12 mouse cellular contexts compared by ENCODE assay signal in genomic region chr7:126809723-126810369, GRCm38 (mm10). TPM values are rescaled to one million over a fixed set of nuclear protein-coding genes. Genes with fewer than 3 reads are reported as not detected.
A peak's percentile ranks its signal among the peaks of the same experiment; 100 is the strongest.
DNase-seq lines count a peak whose midpoint lies in the region; ATAC-seq and TF ChIP-seq lines count a peak whose summit lies in the region.
"Had no signal": no experiment of that assay in that cellular context is flagged by ENCODE, and none has a peak within 500 bp of the region (broad histone marks: within the 10 kb centered on the region; RNA-seq: fewer than 3 reads in every experiment).

No protein-coding gene starts in this region.

- H3K27ac ChIP-seq in heart, embryonic 15.5 days: peak overlapping the region; percentile 87
- H3K27ac ChIP-seq in MEL (ENCODE audit: control insufficient read depth, low read depth, low read length) (peak overlapping the region; percentile 71), macrophage (peak overlapping the region; percentile 41; the same call in 1 of the 2 replicates)
- H3K27ac ChIP-seq in hindbrain, embryonic 14.5 days: no peak overlapping the region

- no peaks in the 10 kb centered on the region; the same call in 1 of the 2 replicates for H3K79me2 ChIP-seq in MEL (ENCODE audit: control insufficient read depth, insufficient read depth, low read length, poor library complexity)
- no peaks in the 10 kb centered on the region for H3K79me2 ChIP-seq in macrophage (ENCODE audit: inconsistent target)

- H3K9me3 ChIP-seq in heart, embryonic 15.5 days (replicated peaks): no peaks in the 10 kb centered on the region
- H3K9me3 ChIP-seq in MEL (replicated peaks; ENCODE audit: insufficient read depth, low read length): no peaks in the 10 kb centered on the region
- no peaks in the 10 kb centered on the region for H3K9me3 ChIP-seq in hindbrain, embryonic 14.5 days (ENCODE audit: control insufficient read depth, low read length)

- H3K27me3 ChIP-seq in heart, embryonic 15.5 days: no peaks in the 10 kb centered on the region
- H3K27me3 ChIP-seq in MEL (ENCODE audit: control insufficient read depth in 1 of 2, insufficient read depth in 2 of 2, low read length in 2 of 2): no peaks in the 10 kb centered on the region
- H3K27me3 ChIP-seq in hindbrain, embryonic 14.5 days (ENCODE audit: control insufficient read depth, insufficient read depth, low read length): no peaks in the 10 kb centered on the region

- H3K9ac ChIP-seq in heart, embryonic 15.5 days: no peak overlapping the region
- peak overlapping the region; percentile 83 for H3K9ac ChIP-seq in MEL (ENCODE audit: control insufficient read depth, low read depth, low read length, poor library complexity, severe bottlenecking)
- H3K9ac ChIP-seq in hindbrain, embryonic 14.5 days: no peak overlapping the region

- no peak for TF ChIP-seq RAD21 in MEL (IDR thresholded peaks at IDR 0.05; ENCODE audit: low read depth, low read length)

- TF ChIP-seq POLR2A in MEL (IDR thresholded peaks at IDR 0.05; ENCODE audit: control insufficient read depth in 1 of 2, insufficient read depth in 1 of 2, low read depth in 1 of 2, low read length in 2 of 2, poor library complexity in 1 of 2): no peak

- peaks cover 26% of the 10 kb centered on the region for H3K4me1 ChIP-seq in heart, embryonic 15.5 days (replicated peaks)
- peaks cover 6 to 19% of the 10 kb centered on the region in 2 experiments; a peak in 3 of 4 replicates for H3K4me1 ChIP-seq in MEL (ENCODE audit: control insufficient read depth in 1 of 2, insufficient read depth in 2 of 2, low read length in 2 of 2)
- H3K4me1 ChIP-seq in hindbrain, embryonic 14.5 days (replicated peaks; ENCODE audit: control insufficient read depth, insufficient read depth, low read length): peaks cover 9% of the 10 kb centered on the region

- H3K36me3 ChIP-seq in heart, embryonic 15.5 days: 0 out of 2 replicates have a peak, but pooled peaks cover 4% of the 10 kb centered on the region
- H3K36me3 ChIP-seq in MEL (ENCODE audit: control insufficient read depth in 1 of 2, insufficient read depth in 2 of 2, low read length in 2 of 2) (peaks cover 0 to 14% of the 10 kb centered on the region in 2 experiments; a peak in 2 of 4 replicates), macrophage (ENCODE audit: inconsistent target) (no peaks in the 10 kb centered on the region)
- 0 out of 2 replicates have a peak, but pooled peaks cover 5% of the 10 kb centered on the region for H3K36me3 ChIP-seq in hindbrain, embryonic 14.5 days (replicated peaks; ENCODE audit: control insufficient read depth, insufficient read depth)

- 55% methylated on average over 5 of the region's 5 CpGs for WGBS in heart, embryonic 15.5 days
- WGBS in hindbrain, embryonic 14.5 days: 68% methylated on average over 5 of the region's 5 CpGs
- WGBS in macrophage (ENCODE audit: missing documents): 79% methylated on average over 5 of the region's 5 CpGs

- H3K4me3 ChIP-seq in heart, embryonic 15.5 days: no peak overlapping the region
- H3K4me3 ChIP-seq in MEL (ENCODE audit: control insufficient read depth in 1 of 2, insufficient read depth in 1 of 2, low read depth in 2 of 2, low read length in 2 of 2): peak overlapping the region; percentile 39 to 66; a peak in 3 of 4 replicates
- no peak overlapping the region for H3K4me3 ChIP-seq in hindbrain, embryonic 14.5 days (replicated peaks; ENCODE audit: low read length)
- H3K4me3 ChIP-seq in macrophage (ENCODE audit: inconsistent target): no peak overlapping the region

- H3K4me2 ChIP-seq in heart, embryonic 15.5 days: peak overlapping the region; percentile 87
- peak overlapping the region; percentile 86 for H3K4me2 ChIP-seq in hindbrain, embryonic 14.5 days (replicated peaks)

- no peak for ATAC-seq in heart, embryonic 15.5 days (replicated peaks; ENCODE audit: insufficient number of reproducible peaks, insufficient read depth, low FRiP score, low read depth)
- no peak for ATAC-seq in hindbrain, embryonic 14.5 days (ENCODE audit: low FRiP score)

- DNase-seq in heart, postnatal 4 days: no peak
- peak; percentile 74 for DNase-seq in MEL (ENCODE audit: low read depth, low spot score)
- no peak for DNase-seq in hindbrain, embryonic 14.5 days (ENCODE audit: low spot score)
- DNase-seq in thymus, postnatal 0 days (ENCODE audit: low spot score): no peak
- no peak for DNase-seq in urinary bladder, postnatal 36 days (ENCODE audit: low spot score in 2 of 2)
- no peak for DNase-seq in thymus, postnatal 36 days

- TF ChIP-seq EP300 in MEL (IDR thresholded peaks at IDR 0.05; ENCODE audit: low read depth in 1 of 2, low read length in 2 of 2): peak in 1 of 2 experiments; percentile 61; a peak in 2 of 4 replicates

- TF ChIP-seq CTCF in MEL (IDR thresholded peaks at IDR 0.05 in 2 of 3, conservative IDR thresholded peaks at IDR 0.05 in 1 of 3; ENCODE audit: control insufficient read depth in 1 of 3, insufficient read depth in 1 of 3, low read depth in 2 of 3, low read length in 3 of 3, poor library complexity in 1 of 3, severe bottlenecking in 1 of 3): no peak; a peak in 1 of 6 replicates

RNA-seq across cellular contexts. Expression of gene Fam57b, which starts 12.4 kb away (rescaled TPM):
- polyA plus RNA-seq in heart, embryonic 15.5 days (2015; fragmentation: Nextera tagmentation; extraction: Ambion mirVana): 0.69 and 1.3 TPM in 2 replicates
- total RNA-seq in heart, postnatal 4 days (2021): 1 to 10 TPM; 7.7 to 9.3 TPM
- total RNA-seq in MEL (2012; rRNA removed): 1.7 TPM in 2 replicates
- polyA plus RNA-seq in MEL (2012; ENCODE audit: insufficient read depth in 1 of 2, insufficient read length in 2 of 2, low read depth in 1 of 2, low replicate concordance in 2 of 2, missing spikeins in 1 of 2) (under 1 TPM in 1 of 2 experiments, not detected in 1; 0.50 TPM), macrophage (2018) (0.17 to 0.25 TPM in 2 of 3 replicates, not detected in the other)
- polyA plus RNA-seq in hindbrain, embryonic 14.5 days (2014; fragmentation: Nextera tagmentation; extraction: Ambion mirVana): 53.2 and 54.7 TPM in 2 replicates
- total RNA-seq in macrophage (2018; cell fraction: chromatin; rRNA removed): under 1 TPM in 4 of 26 experiments, not detected in 22; 0.44 to 0.57 (median 0.46) TPM
- under 1 TPM in 14 of 26 experiments, not detected in 12; 0.06 to 0.30 (median 0.18) TPM for total RNA-seq in macrophage (2018; cell fraction: cytosol; rRNA removed)
- 1 to 10 TPM in 1 of 26 experiments, under 1 TPM in 10, not detected in 15; 0.24 to 1.2 (median 0.49) TPM for total RNA-seq in macrophage (2018; cell fraction: nucleus; rRNA removed)
- 0.19 and 0.20 TPM in 2 replicates for polyA plus RNA-seq in thymus, postnatal 0 days (2015; fragmentation: Nextera tagmentation; extraction: Ambion mirVana)
- total RNA-seq: megakaryocyte progenitor cell, adult 5-6 weeks had no signal

RNA-seq across cellular contexts. Expression of gene Ppp4c, which starts 17.6 kb away (rescaled TPM):
- 120 and 149 TPM in 2 replicates for polyA plus RNA-seq in heart, embryonic 15.5 days (2015; fragmentation: Nextera tagmentation; extraction: Ambion mirVana)
- 10 to 100 TPM; 67.6 to 76.6 TPM for total RNA-seq in heart, postnatal 4 days (2021)
- total RNA-seq in MEL (2012; rRNA removed): 255 and 257 TPM in 2 replicates
- 100 to 1,000 TPM; 265 to 540 TPM for polyA plus RNA-seq in MEL (2012; ENCODE audit: insufficient read depth in 1 of 2, insufficient read length in 2 of 2, low read depth in 1 of 2, low replicate concordance in 2 of 2, missing spikeins in 1 of 2)
- polyA plus RNA-seq in hindbrain, embryonic 14.5 days (2014; fragmentation: Nextera tagmentation; extraction: Ambion mirVana): 177 and 182 TPM in 2 replicates
- 100 to 1,000 TPM; 229 to 414 (median 301) TPM for total RNA-seq in macrophage (2018; cell fraction: chromatin; rRNA removed)
- total RNA-seq in macrophage (2018; cell fraction: cytosol; rRNA removed): 100 to 1,000 TPM; 114 to 160 (median 137) TPM
- 100 to 1,000 TPM; 130 to 231 (median 195) TPM for total RNA-seq in macrophage (2018; cell fraction: nucleus; rRNA removed)
- 62.0 to 139 TPM (median 129 TPM) in 3 replicates for polyA plus RNA-seq in macrophage (2018)
- polyA plus RNA-seq in thymus, postnatal 0 days (2015; fragmentation: Nextera tagmentation; extraction: Ambion mirVana): 306 TPM in 2 replicates

RNA-seq across cellular contexts. Expression of gene 4930451I11Rik, which starts 21.6 kb away (rescaled TPM):
- not detected in 2 replicates for polyA plus RNA-seq in heart, embryonic 15.5 days (2015; fragmentation: Nextera tagmentation; extraction: Ambion mirVana)
- total RNA-seq in heart, postnatal 4 days (2021): not detected
- total RNA-seq in MEL (2012; rRNA removed): not detected in 2 replicates
- polyA plus RNA-seq in MEL (2012; ENCODE audit: insufficient read depth in 1 of 2, insufficient read length in 2 of 2, low read depth in 1 of 2, low replicate concordance in 2 of 2, missing spikeins in 1 of 2) (not detected), macrophage (2018) (not detected in 3 replicates)
- polyA plus RNA-seq in hindbrain, embryonic 14.5 days (2014; fragmentation: Nextera tagmentation; extraction: Ambion mirVana): 0.74 TPM in 1 of 2 replicates, not detected in the other
- total RNA-seq in macrophage (2018; cell fraction: chromatin; rRNA removed): not detected
- not detected for total RNA-seq in macrophage (2018; cell fraction: cytosol; rRNA removed)
- not detected for total RNA-seq in macrophage (2018; cell fraction: nucleus; rRNA removed)
- not detected in 2 replicates for polyA plus RNA-seq in thymus, postnatal 0 days (2015; fragmentation: Nextera tagmentation; extraction: Ambion mirVana)
- total RNA-seq: megakaryocyte progenitor cell, adult 5-6 weeks had no signal
- polyA plus RNA-seq: brain, embryonic 14.5 days; embryonic facial prominence, embryonic 11.5 days; small intestine, adult 2 months had no signal

RNA-seq across cellular contexts. Expression of gene Tbx6, which starts 28.6 kb away (rescaled TPM):
- polyA plus RNA-seq in heart, embryonic 15.5 days (2015; fragmentation: Nextera tagmentation; extraction: Ambion mirVana): 0.34 and 0.41 TPM in 2 replicates
- total RNA-seq in heart, postnatal 4 days (2021): under 1 TPM in 1 of 2 experiments, not detected in 1; 0.26 TPM
- total RNA-seq in MEL (2012; rRNA removed): 0.12 and 0.13 TPM in 2 replicates
- polyA plus RNA-seq in MEL (2012; ENCODE audit: insufficient read depth in 1 of 2, insufficient read length in 2 of 2, low read depth in 1 of 2, low replicate concordance in 2 of 2, missing spikeins in 1 of 2): under 1 TPM in 1 of 2 experiments, not detected in 1; 0.15 TPM
- 0.21 and 0.26 TPM in 2 replicates for polyA plus RNA-seq in hindbrain, embryonic 14.5 days (2014; fragmentation: Nextera tagmentation; extraction: Ambion mirVana)
- 1 to 10 TPM in 12 of 26 experiments, under 1 TPM in 7, not detected in 7; 0.45 to 3.9 (median 1.1) TPM for total RNA-seq in macrophage (2018; cell fraction: chromatin; rRNA removed)
- total RNA-seq in macrophage (2018; cell fraction: cytosol; rRNA removed): under 1 TPM in 15 of 26 experiments, not detected in 11; 0.05 to 0.39 (median 0.15) TPM
- total RNA-seq in macrophage (2018; cell fraction: nucleus; rRNA removed): 1 to 10 TPM in 11 of 26 experiments, under 1 TPM in 14, not detected in 1; 0.23 to 6.2 (median 0.81) TPM
- polyA plus RNA-seq in macrophage (2018): 0.19 to 0.25 TPM in 2 of 3 replicates, not detected in the other
- polyA plus RNA-seq in thymus, postnatal 0 days (2015; fragmentation: Nextera tagmentation; extraction: Ambion mirVana): 0.28 and 0.48 TPM in 2 replicates

RNA-seq across cellular contexts. Expression of gene Ypel3, which starts 33.1 kb away (rescaled TPM):
- 78.1 and 90.5 TPM in 2 replicates for polyA plus RNA-seq in heart, embryonic 15.5 days (2015; fragmentation: Nextera tagmentation; extraction: Ambion mirVana)
- 10 to 100 TPM; 31.8 to 34.0 TPM for total RNA-seq in heart, postnatal 4 days (2021)
- 2.1 and 2.7 TPM in 2 replicates for total RNA-seq in MEL (2012; rRNA removed)
- 10 to 100 TPM in 1 of 2 experiments, not detected in 1; 12.6 TPM for polyA plus RNA-seq in MEL (2012; ENCODE audit: insufficient read depth in 1 of 2, insufficient read length in 2 of 2, low read depth in 1 of 2, low replicate concordance in 2 of 2, missing spikeins in 1 of 2)
- polyA plus RNA-seq in hindbrain, embryonic 14.5 days (2014; fragmentation: Nextera tagmentation; extraction: Ambion mirVana): 206 and 218 TPM in 2 replicates
- total RNA-seq in macrophage (2018; cell fraction: chromatin; rRNA removed): 100 to 1,000 TPM in 8 of 26 experiments, 10 to 100 TPM in 18; 14.8 to 230 (median 79.5) TPM
- 100 to 1,000 TPM in 12 of 26 experiments, 10 to 100 TPM in 14; 32.4 to 175 (median 76.1) TPM for total RNA-seq in macrophage (2018; cell fraction: cytosol; rRNA removed)
- total RNA-seq in macrophage (2018; cell fraction: nucleus; rRNA removed): 100 to 1,000 TPM in 8 of 26 experiments, 10 to 100 TPM in 18; 23.9 to 225 (median 71.2) TPM
- 40.6 to 227 TPM (median 90.3 TPM) in 3 replicates for polyA plus RNA-seq in macrophage (2018)
- 153 and 180 TPM in 2 replicates for polyA plus RNA-seq in thymus, postnatal 0 days (2015; fragmentation: Nextera tagmentation; extraction: Ambion mirVana)

Comparison
In these comparisons a context has a peak if more than half of its experiments do, and no peak if none do; other contexts are left out.
1. H3K4me3 ChIP-seq: peak in MEL (2 of 2); none in heart, embryonic 15.5 days (single experiment), hindbrain, embryonic 14.5 days (single experiment) and macrophage (single experiment).
2. RNA of gene Fam57b, which starts 12.4 kb away (polyA plus RNA-seq): 53.2 to 54.7 TPM in hindbrain, embryonic 14.5 days; 0.69 to 1.3 TPM in heart, embryonic 15.5 days, 0.50 TPM in MEL, 0.19 to 0.20 TPM in thymus, postnatal 0 days and 0.17 to 0.25 TPM in macrophage; every median in the first group is over 10 times any median in the second.